Mouse (Mus musculus): ENCODE data around the gene Cacybp. TPM values are rescaled to one million over a fixed set of nuclear protein-coding genes. Genes with fewer than 3 reads are reported as not detected.
A peak's percentile ranks its signal among the peaks of the same experiment; 100 is the strongest.

Gene Cacybp
- polyA plus RNA-seq, 1 experiment from 2014 or later = 342 TPM

DNA sequence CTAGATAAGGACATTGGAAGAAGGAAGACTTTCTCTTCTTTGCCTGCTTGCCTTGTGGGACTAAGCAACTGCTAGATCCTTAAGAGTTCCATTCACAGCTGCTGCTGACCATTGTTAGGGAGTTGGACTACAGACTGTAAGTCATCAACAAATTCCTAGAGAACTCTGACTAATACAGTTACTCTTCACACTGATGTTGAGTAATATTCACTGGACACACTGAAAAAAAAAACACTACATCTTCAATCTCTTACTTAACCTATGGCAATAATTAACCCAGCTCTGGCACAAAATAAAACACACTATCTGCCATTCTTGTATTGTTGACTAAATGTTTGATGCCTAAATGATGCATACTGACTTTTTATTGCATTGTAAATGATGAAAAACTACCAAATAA lies 15.2 kb upstream of the Cacybp start:
- ATAC-seq (ENCODE audit: low FRiP score) = no peak
- no peaks in the 10 kb centered on the region for H3K36me3 ChIP-seq (ENCODE audit: control insufficient read depth, insufficient read depth, low read length)
- H3K27ac ChIP-seq (ENCODE audit: low read depth, low read length) = no peak overlapping the region
- DNase-seq (ENCODE audit: low spot score, missing footprints) = no peak
- no peaks in the 10 kb centered on the region for H3K9me3 ChIP-seq (ENCODE audit: control insufficient read depth, low read length)
- H3K9ac ChIP-seq (ENCODE audit: low read length) = no peak overlapping the region
- H3K4me3 ChIP-seq (ENCODE audit: low read depth, low read length) = no peak overlapping the region
- no peak overlapping the region for H3K4me2 ChIP-seq
- no peaks in the 10 kb centered on the region for H3K27me3 ChIP-seq (ENCODE audit: control insufficient read depth, insufficient read depth, low read length)
- no peaks in the 10 kb centered on the region for H3K4me1 ChIP-seq (ENCODE audit: control insufficient read depth, insufficient read depth, low read length)

GRCm38 (mm10) chr1:160227196-160227595 lies 14.5 kb upstream of the Cacybp start:
- H3K27me3 ChIP-seq (ENCODE audit: control insufficient read depth, insufficient read depth, low read length) = no peaks in the 10 kb centered on the region
- H3K4me1 ChIP-seq (ENCODE audit: control insufficient read depth, insufficient read depth, low read length) = no peaks in the 10 kb centered on the region
- H3K36me3 ChIP-seq (ENCODE audit: control insufficient read depth, insufficient read depth, low read length) = no peaks in the 10 kb centered on the region
- H3K27ac ChIP-seq (ENCODE audit: low read depth, low read length) = no peak overlapping the region
- ATAC-seq (ENCODE audit: low FRiP score) (no peak), DNase-seq (ENCODE audit: low spot score, missing footprints) (no peak)
- H3K4me2 ChIP-seq = no peak overlapping the region
- no peak overlapping the region for H3K4me3 ChIP-seq (ENCODE audit: low read depth, low read length)
- WGBS = 92% methylated on average over 4 of the region's 4 CpGs
- no peak overlapping the region for H3K9ac ChIP-seq (ENCODE audit: low read length)
- H3K9me3 ChIP-seq (ENCODE audit: control insufficient read depth, low read length) = no peaks in the 10 kb centered on the region

- no peak overlapping the region for H3K27ac ChIP-seq (ENCODE audit: low read depth, low read length)
- no peak for ATAC-seq (ENCODE audit: low FRiP score)
Observed at GRCm38 (mm10) chr1:160224093-160224492, 11.4 kb upstream of the Cacybp start.

GRCm38 (mm10) chr1:160217898-160218297 lies 5.2 kb upstream of the Cacybp start:
- H3K27ac ChIP-seq (ENCODE audit: low read depth, low read length) = no peak overlapping the region
- no peaks in the 10 kb centered on the region for H3K27me3 ChIP-seq (ENCODE audit: control insufficient read depth, insufficient read depth, low read length)
- H3K4me2 ChIP-seq = no peak overlapping the region
- H3K9me3 ChIP-seq (ENCODE audit: control insufficient read depth, low read length) = no peaks in the 10 kb centered on the region
- H3K4me1 ChIP-seq (ENCODE audit: control insufficient read depth, insufficient read depth, low read length) = 0 out of 2 replicates have a peak, but pooled peaks cover 3% of the 10 kb centered on the region
- WGBS = 88% methylated on average over 3 of the region's 3 CpGs
- no peaks in the 10 kb centered on the region for H3K36me3 ChIP-seq (ENCODE audit: control insufficient read depth, insufficient read depth, low read length)
- no peak overlapping the region for H3K9ac ChIP-seq (ENCODE audit: low read length)
- ATAC-seq (ENCODE audit: low FRiP score) (no peak), DNase-seq (ENCODE audit: low spot score, missing footprints) (no peak)
- H3K4me3 ChIP-seq (ENCODE audit: low read depth, low read length) = no peak overlapping the region

More at GRCm38 (mm10) chr1:160224093-160224492, 11.4 kb upstream of the Cacybp start:
- no peaks in the 10 kb centered on the region for H3K9me3 ChIP-seq (ENCODE audit: control insufficient read depth, low read length)
- no peaks in the 10 kb centered on the region for H3K4me1 ChIP-seq (ENCODE audit: control insufficient read depth, insufficient read depth, low read length)
- no peak for DNase-seq (ENCODE audit: low spot score, missing footprints)
- H3K4me3 ChIP-seq (ENCODE audit: low read depth, low read length) = no peak overlapping the region
- 80% methylated on average over 2 of the region's 2 CpGs for WGBS
- H3K4me2 ChIP-seq = no peak overlapping the region
- no peaks in the 10 kb centered on the region for H3K27me3 ChIP-seq (ENCODE audit: control insufficient read depth, insufficient read depth, low read length)
- H3K9ac ChIP-seq (ENCODE audit: low read length) = no peak overlapping the region
- no peaks in the 10 kb centered on the region for H3K36me3 ChIP-seq (ENCODE audit: control insufficient read depth, insufficient read depth, low read length)

DNA sequence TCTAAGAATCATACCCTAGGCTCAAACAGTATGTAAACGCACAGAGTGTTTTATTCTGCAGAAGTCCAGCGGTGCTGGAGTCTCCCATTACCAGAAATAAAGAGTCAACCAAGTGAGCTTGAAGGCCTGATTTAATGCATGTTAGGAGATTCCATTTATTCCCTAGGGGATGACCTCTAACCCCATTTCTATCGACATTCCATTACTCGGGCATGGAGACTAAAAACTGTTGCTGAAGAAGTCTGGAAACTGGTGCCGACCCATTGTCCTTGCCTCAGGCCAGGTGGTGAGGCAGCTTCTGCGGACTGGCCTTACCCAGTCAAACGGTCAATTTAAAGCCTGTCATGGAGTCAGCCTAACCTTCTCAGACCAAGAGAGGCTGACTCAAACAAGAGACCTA lies 1.5 kb upstream of the Cacybp start:
- H3K27ac ChIP-seq (ENCODE audit: low read depth, low read length) = no peak overlapping the region
- 78% methylated on average over 7 of the region's 7 CpGs for WGBS
- no peak overlapping the region for H3K4me2 ChIP-seq
- no peaks in the 10 kb centered on the region for H3K36me3 ChIP-seq (ENCODE audit: control insufficient read depth, insufficient read depth, low read length)
- peaks cover 17% of the 10 kb centered on the region for H3K4me1 ChIP-seq (ENCODE audit: control insufficient read depth, insufficient read depth, low read length)
- H3K9ac ChIP-seq (ENCODE audit: low read length) = no peak overlapping the region
- ATAC-seq (ENCODE audit: low FRiP score) = no peak
- H3K4me3 ChIP-seq (ENCODE audit: low read depth, low read length) = no peak overlapping the region
- H3K9me3 ChIP-seq (ENCODE audit: control insufficient read depth, low read length) = no peaks in the 10 kb centered on the region
- H3K27me3 ChIP-seq (ENCODE audit: control insufficient read depth, insufficient read depth, low read length) = no peaks in the 10 kb centered on the region
- DNase-seq (ENCODE audit: low spot score, missing footprints) = peak; percentile 88

GRCm38 (mm10) chr1:160212123-160212691 lies 468 bp downstream of the Cacybp start:
- peak; percentile 79 for ATAC-seq (ENCODE audit: low FRiP score)
- no peak for DNase-seq (ENCODE audit: low spot score, missing footprints)
- Histone ChIP-seq H3K4me2 (peak overlapping the region; percentile 66), H3K9ac (ENCODE audit: low read length) (peak overlapping the region; percentile 90), H3K36me3 (ENCODE audit: control insufficient read depth, insufficient read depth, low read length) (no peaks in the 10 kb centered on the region; the same call in 1 of the 2 replicates), H3K27ac (ENCODE audit: low read depth, low read length) (peak overlapping the region; percentile 95), H3K9me3 (ENCODE audit: control insufficient read depth, low read length) (no peaks in the 10 kb centered on the region), H3K4me1 (ENCODE audit: control insufficient read depth, insufficient read depth, low read length) (peaks cover 17% of the 10 kb centered on the region), H3K4me3 (ENCODE audit: low read depth, low read length) (peak overlapping the region; percentile 77), H3K27me3 (ENCODE audit: control insufficient read depth, insufficient read depth, low read length) (no peaks in the 10 kb centered on the region)
- WGBS = under 1% methylated on average over 38 of the region's 45 CpGs

DNA sequence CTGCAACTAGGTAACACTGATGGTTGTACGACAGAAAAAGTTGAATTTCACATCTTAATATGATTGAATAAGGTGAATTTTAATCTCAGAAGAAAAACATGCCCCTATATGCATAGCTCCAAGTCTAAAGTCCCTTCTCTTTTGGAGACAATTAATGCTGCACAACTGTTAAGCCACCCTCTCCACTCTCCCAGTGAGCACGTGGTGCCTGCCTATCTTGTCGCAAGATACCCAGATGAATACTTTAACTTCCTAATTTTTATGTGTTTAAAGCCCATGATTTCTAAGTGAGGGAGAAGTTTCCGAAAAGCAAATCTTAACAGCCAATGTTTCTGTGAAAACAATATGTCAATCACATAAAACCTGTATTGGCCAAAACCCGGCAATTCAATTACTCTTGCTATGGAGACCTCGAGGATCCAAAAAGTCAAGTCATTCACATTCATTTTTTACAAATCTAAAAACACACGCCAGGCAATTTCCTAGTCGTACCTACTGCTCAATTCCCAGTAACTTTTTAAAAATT lies 1.0 kb downstream of the Cacybp start:
- H3K27me3 ChIP-seq (ENCODE audit: control insufficient read depth, insufficient read depth, low read length) = no peaks in the 10 kb centered on the region
- H3K36me3 ChIP-seq (ENCODE audit: control insufficient read depth, insufficient read depth, low read length) = peaks cover 1% of the 10 kb centered on the region; the same call in 1 of the 2 replicates
- H3K4me3 ChIP-seq (ENCODE audit: low read depth, low read length) = peak overlapping the region; percentile 77
- H3K9ac ChIP-seq (ENCODE audit: low read length) = peak overlapping the region; percentile 90
- H3K9me3 ChIP-seq (ENCODE audit: control insufficient read depth, low read length) = no peaks in the 10 kb centered on the region
- no peak overlapping the region for H3K27ac ChIP-seq (ENCODE audit: low read depth, low read length)
- DNase-seq (ENCODE audit: low spot score, missing footprints) (peak; percentile 93), ATAC-seq (ENCODE audit: low FRiP score) (no peak)
- peak overlapping the region; percentile 66 for H3K4me2 ChIP-seq
- H3K4me1 ChIP-seq (ENCODE audit: control insufficient read depth, insufficient read depth, low read length) = peaks cover 17% of the 10 kb centered on the region
- 4% methylated on average over 8 of the region's 8 CpGs for WGBS

DNA sequence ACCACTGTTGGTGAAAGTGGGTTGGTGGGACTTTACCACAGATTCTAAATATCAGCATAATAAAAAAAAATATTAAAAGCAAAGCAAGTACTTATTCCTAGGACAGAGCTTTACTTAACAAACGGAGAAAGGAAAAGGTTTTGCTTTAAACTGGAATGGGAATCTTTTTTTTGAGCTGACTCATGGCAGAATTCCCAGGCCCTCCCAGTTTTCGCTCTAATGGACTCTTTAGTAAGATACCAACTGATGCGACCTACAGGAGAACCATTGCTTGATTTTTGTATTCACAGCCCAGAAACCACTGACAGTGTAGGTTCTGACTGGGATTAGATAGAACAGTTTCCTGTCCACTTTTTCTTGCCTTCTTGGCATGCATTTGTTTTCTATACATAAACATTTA lies 2.1 kb downstream of the Cacybp start:
- WGBS = 67% methylated on average over 3 of the region's 3 CpGs
- Histone ChIP-seq H3K9me3 (ENCODE audit: control insufficient read depth, low read length) (no peaks in the 10 kb centered on the region), H3K27me3 (ENCODE audit: control insufficient read depth, insufficient read depth, low read length) (no peaks in the 10 kb centered on the region), H3K4me1 (ENCODE audit: control insufficient read depth, insufficient read depth, low read length) (peaks cover 17% of the 10 kb centered on the region), H3K4me3 (ENCODE audit: low read depth, low read length) (peak overlapping the region; percentile 77; the same call in 1 of the 2 replicates), H3K9ac (ENCODE audit: low read length) (no peak overlapping the region; the same call in 1 of the 2 replicates), H3K4me2 (peak overlapping the region; percentile 66), H3K27ac (ENCODE audit: low read depth, low read length) (no peak overlapping the region), H3K36me3 (ENCODE audit: control insufficient read depth, insufficient read depth, low read length) (peaks cover 8% of the 10 kb centered on the region)
- DNase-seq (ENCODE audit: low spot score, missing footprints) (no peak), ATAC-seq (ENCODE audit: low FRiP score) (no peak)

- Histone ChIP-seq H3K4me2 (peak overlapping the region; percentile 28; the same call in 1 of the 2 replicates), H3K4me3 (ENCODE audit: low read depth, low read length) (no peak overlapping the region), H3K27ac (ENCODE audit: low read depth, low read length) (no peak overlapping the region), H3K4me1 (ENCODE audit: control insufficient read depth, insufficient read depth, low read length) (peaks cover 17% of the 10 kb centered on the region), H3K27me3 (ENCODE audit: control insufficient read depth, insufficient read depth, low read length) (no peaks in the 10 kb centered on the region), H3K9me3 (ENCODE audit: control insufficient read depth, low read length) (no peaks in the 10 kb centered on the region), H3K36me3 (ENCODE audit: control insufficient read depth, insufficient read depth, low read length) (peaks cover 8% of the 10 kb centered on the region), H3K9ac (ENCODE audit: low read length) (peak overlapping the region; percentile 27; the same call in 1 of the 2 replicates)
- DNase-seq (ENCODE audit: low spot score, missing footprints) (no peak), ATAC-seq (ENCODE audit: low FRiP score) (no peak)
- WGBS = 23% methylated on average over 2 of the region's 2 CpGs
Observed at GRCm38 (mm10) chr1:160209844-160210243, 2.8 kb downstream of the Cacybp start.
